Mouse (Mus musculus) G1E (cell line): Measurements from ENCODE around the gene Cdk6. TPM values are rescaled to one million over a fixed set of nuclear protein-coding genes. Genes with fewer than 3 reads are reported as not detected.
"Not testable (repeated sequence)": the region's sequence is repeated elsewhere in the genome, so short reads cannot be mapped to it uniquely, and the experiment has no call there.

Source experiments
- ATAC-seq: 2 replicates; pipeline ENCODE4 v1.8.0; 2016; ENCODE audit warnings: mild to moderate bottlenecking; ENCODE audit not compliant: insufficient number of reproducible peaks, poor library complexity, low FRiP score, severe bottlenecking; ENCODE audit errors: extremely low read depth
- DNase-seq: peaks from one replicate; pipeline ENCODE4 v3.0.0; 2012; ENCODE audit warnings: low spot score
- H3K27me3 ChIP-seq: 2 replicates; pipeline ENCODE4 v1.6.1; 2012; ENCODE audit warnings: mild to moderate bottlenecking, low read length, inconsistent platforms; ENCODE audit not compliant: insufficient read depth
- H3K36me3 ChIP-seq: replicated peaks from 2 replicates; pipeline ENCODE3; 2012; ENCODE audit warnings: mild to moderate bottlenecking, inconsistent platforms
- H3K4me1 ChIP-seq: 2 replicates; pipeline ENCODE4 v1.6.1; 2012; ENCODE audit warnings: low read depth, low read length, inconsistent platforms, mixed read lengths; ENCODE audit not compliant: insufficient read depth
- H3K4me3 ChIP-seq: 2 replicates; pipeline ENCODE4 v1.5.1; 2012; ENCODE audit warnings: low read depth, mild to moderate bottlenecking, inconsistent platforms, low read length, moderate library complexity, mixed read lengths
- H3K9me3 ChIP-seq: replicated peaks from 2 replicates; pipeline ENCODE4 v1.6.1; 2012; ENCODE audit warnings: inconsistent platforms
- CTCF ChIP-seq: IDR thresholded peaks from 2 replicates; pipeline ENCODE4 v1.5.1; 2012; ENCODE audit warnings: low read depth, low read length, inconsistent platforms, mixed read lengths
- GATA1 ChIP-seq: IDR thresholded peaks from 2 replicates; pipeline ENCODE4 v1.6.1; 2012; ENCODE audit warnings: borderline replicate concordance, low read length, inconsistent platforms, mixed read lengths
- GATA2 ChIP-seq: IDR thresholded peaks from 2 replicates; pipeline ENCODE4 v1.6.1; 2012; ENCODE audit warnings: low read depth, low read length, inconsistent platforms, borderline replicate concordance
- POLR2AphosphoS5 ChIP-seq: IDR thresholded peaks from 2 replicates; pipeline ENCODE4 v1.6.1; 2012; ENCODE audit warnings: low read depth, low read length, inconsistent platforms; ENCODE audit not compliant: insufficient replicate concordance
- TAL1 ChIP-seq: conservative IDR thresholded peaks from 2 replicates; pipeline ENCODE4 v1.6.1; 2012; ENCODE audit warnings: low read depth, low read length, inconsistent platforms, mixed read lengths
- polyA plus RNA-seq: library from polyadenylated mRNA; stranded (reverse); fragments of >175 nt; gene quantifications from 2 replicates; pipeline ENCODE4 v1.2.3, GENCODE M21; 2012
- total RNA-seq, 2 experiments: library from RNA; stranded (forward) in 1 of 2; stranded (reverse) in 1 of 2; fragments of 200-1000 nt in 1 of 2; fragments of >200 nt in 1 of 2; fragmentation: Nextera tagmentation in 1 of 2; gene quantifications; 2 replicates each; pipeline ENCODE4 v1.2.3; 2014 to 2017

Gene Cdk6
- total and polyA plus RNA-seq, 3 experiments = 75.2 to 142 (median 114) TPM

DNA sequence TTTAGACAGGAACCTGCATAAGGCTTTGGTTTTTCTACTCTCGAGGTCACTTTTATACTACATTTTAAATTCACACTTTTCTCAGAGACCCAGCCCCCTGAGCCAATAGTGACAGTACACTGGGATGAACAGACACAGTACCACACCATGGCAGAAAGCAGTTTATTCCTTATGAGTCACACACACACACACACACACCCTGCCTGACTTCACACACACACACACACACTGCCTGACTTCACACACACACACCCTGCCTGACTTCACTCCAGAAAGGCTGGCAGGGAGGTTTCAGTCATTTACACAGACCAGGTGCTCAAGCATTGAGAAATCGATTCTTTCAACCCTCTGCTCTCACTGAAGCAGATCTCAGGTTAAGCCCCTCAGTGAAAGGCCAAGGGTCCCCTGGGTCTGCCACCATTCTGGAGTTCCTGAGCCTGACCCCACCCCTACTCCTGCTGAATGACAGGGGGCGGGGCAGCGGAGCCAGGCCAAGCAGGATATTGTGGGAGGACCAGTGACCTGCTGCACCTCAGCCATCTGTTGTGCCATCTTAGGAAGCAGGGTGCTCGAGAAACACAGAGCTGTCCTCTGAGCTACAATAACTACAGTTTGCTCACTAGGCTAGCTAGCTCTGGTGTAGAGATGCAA, 185.9 kb downstream of the Cdk6 start:
- DNase-seq (no peak), ATAC-seq (no peak; the same call in 1 of the 2 replicates)
- Histone ChIP-seq H3K4me1 (peaks cover 7% of the 10 kb centered on the region; the same call in 1 of the 2 replicates), H3K27me3 (no peaks in the 10 kb centered on the region), H3K36me3 (peaks cover 80% of the 10 kb centered on the region), H3K4me3 (no peak overlapping the region), H3K9me3 (no peaks in the 10 kb centered on the region)
- no peak for TF ChIP-seq GATA1
- TF ChIP-seq POLR2AphosphoS5 = 0 out of 2 replicates have a peak, but pooled peaks have one; percentile 50

- Histone ChIP-seq H3K4me1 (peaks cover 10% of the 10 kb centered on the region), H3K27me3 (no peaks in the 10 kb centered on the region), H3K4me3 (no peak overlapping the region), H3K9me3 (no peaks in the 10 kb centered on the region), H3K36me3 (peaks cover 58% of the 10 kb centered on the region)
- TF ChIP-seq CTCF (no peak), TAL1 (no peak), GATA2 (no peak), GATA1 (no peak), POLR2AphosphoS5 (no peak)
- DNase-seq (no peak), ATAC-seq (no peak)
These were observed 188.4 kb downstream of the Cdk6 start for GRCm38 (mm10) chr5:3529585-3530189.

GRCm38 (mm10) chr5:3532048-3532447, 190.8 kb downstream of the Cdk6 start:
- H3K9me3 ChIP-seq, H3K4me1 ChIP-seq, H3K4me3 ChIP-seq, H3K27me3 ChIP-seq, DNase-seq, ATAC-seq: not testable (repeated sequence)
- peaks cover 39% of the 10 kb centered on the region for H3K36me3 ChIP-seq

DNA sequence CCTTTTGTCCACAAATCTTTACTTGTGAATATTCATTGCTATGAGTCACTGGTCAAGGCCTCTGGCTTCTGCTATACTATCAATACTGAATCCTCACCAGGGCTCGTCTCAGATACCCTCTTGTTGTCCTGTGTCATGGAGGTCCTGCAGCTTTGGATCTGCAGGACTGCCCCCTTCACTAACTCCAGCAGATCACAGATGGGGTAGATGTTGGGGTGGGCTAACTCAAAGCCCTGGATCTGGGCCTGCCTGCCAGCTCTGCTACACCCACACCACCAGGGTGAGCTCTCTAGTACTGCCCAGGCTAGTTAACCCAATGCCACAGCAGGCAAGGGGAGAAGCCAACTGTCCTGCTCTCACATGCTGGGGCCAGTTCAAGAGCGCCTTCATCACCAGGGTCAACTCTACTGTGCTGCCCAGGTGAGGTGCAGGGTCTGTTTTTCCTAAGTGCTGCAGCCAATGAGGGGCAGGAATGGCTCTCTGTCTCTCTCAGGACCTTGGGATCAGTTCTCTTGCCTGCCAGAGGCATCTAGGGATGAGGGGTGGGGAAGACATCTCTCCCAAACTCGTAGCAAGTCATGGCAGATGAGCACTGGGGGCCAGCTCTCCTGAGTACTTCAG, 195.4 kb downstream of the Cdk6 start:
- H3K4me1 ChIP-seq = peaks cover 13% of the 10 kb centered on the region
- H3K4me3 ChIP-seq = no peak overlapping the region
- H3K9me3 ChIP-seq = no peaks in the 10 kb centered on the region
- TF ChIP-seq CTCF = no peak
- no peak for TF ChIP-seq GATA2
- TF ChIP-seq GATA1 = no peak
- TF ChIP-seq POLR2AphosphoS5 = no peak
- no peak for TF ChIP-seq TAL1
- peaks cover 9% of the 10 kb centered on the region for H3K27me3 ChIP-seq
- H3K36me3 ChIP-seq = peaks cover under 1% of the 10 kb centered on the region
- ATAC-seq (no peak), DNase-seq (no peak)

DNA sequence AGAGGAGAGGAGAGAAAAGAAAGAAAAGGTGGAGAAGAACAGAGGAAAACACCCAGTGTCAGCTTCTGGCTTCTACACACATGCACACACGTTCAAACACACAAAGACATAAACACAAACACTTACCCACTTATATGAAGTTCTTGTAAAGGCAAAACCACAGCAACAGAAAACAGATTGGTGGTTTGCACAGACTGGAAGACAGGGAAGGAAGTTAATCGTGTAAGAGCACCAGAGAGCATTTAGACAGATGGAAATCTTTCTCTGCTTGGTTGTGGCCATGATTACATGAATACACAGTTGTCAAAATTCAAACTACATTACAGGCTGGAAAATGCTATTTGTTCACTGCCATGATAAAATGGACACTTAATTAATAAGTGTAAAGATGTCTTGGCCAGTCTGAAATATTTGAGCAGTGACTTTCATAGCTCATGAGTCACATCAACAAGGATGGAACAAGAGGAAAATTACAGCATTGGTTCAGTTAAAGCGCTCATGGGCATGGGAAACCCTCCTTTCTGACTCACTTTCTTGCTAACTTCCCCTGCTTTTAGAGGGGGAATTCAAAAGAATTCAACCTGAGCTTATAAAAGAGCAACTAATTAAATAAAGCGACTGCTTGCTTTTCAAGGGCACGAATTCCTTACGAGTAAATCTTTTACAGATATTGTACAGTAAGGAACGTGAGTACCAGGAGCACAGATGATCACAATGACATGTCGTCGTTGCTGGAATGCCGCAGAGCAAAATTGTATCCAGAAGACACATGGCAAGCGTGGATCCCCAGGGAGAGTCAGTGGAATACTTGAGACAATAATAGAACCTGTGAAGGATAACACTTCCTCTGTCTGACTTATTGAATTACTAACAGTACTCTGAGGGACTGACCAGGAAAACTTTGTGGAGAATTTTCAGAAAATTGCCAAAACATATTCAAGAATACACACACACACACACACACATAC, 197.5 kb downstream of the Cdk6 start:
- Histone ChIP-seq H3K9me3 (no peaks in the 10 kb centered on the region), H3K4me1 (peaks cover 27% of the 10 kb centered on the region), H3K36me3 (no peaks in the 10 kb centered on the region), H3K4me3 (no peak overlapping the region), H3K27me3 (peaks cover 9% of the 10 kb centered on the region)
- TF ChIP-seq TAL1 (no peak), GATA2 (no peak)
- ATAC-seq = no peak
- DNase-seq = no peak

- TF ChIP-seq POLR2AphosphoS5 = no peak
- no peak for TF ChIP-seq CTCF
- no peak for TF ChIP-seq GATA1
- no peak for ATAC-seq
- Histone ChIP-seq H3K36me3 (peaks cover 19% of the 10 kb centered on the region), H3K4me1 (peaks cover 42% of the 10 kb centered on the region), H3K4me3 (no peak overlapping the region), H3K27me3 (peaks cover 6% of the 10 kb centered on the region), H3K9me3 (no peaks in the 10 kb centered on the region)
- DNase-seq = no peak
These were observed 200.6 kb downstream of the Cdk6 start for GRCm38 (mm10) chr5:3541871-3542270.
